Mouse (Mus musculus) ES-Bruce4 (cell line): ENCODE measurements at regions not wholly inside any gene's neighbourhood (a gene's known extent, or its start where the extent isn't known, plus 50 kb on each side); places are given as distances from the start of the nearest gene placed in this dataset.

ENCODE experiments used
- CTCF ChIP-seq: IDR thresholded peaks from one replicate; pipeline ENCODE4 v1.8.1; 2011; ENCODE audit warnings: low read depth, low read length
- EP300 ChIP-seq: IDR thresholded peaks from 2 replicates; pipeline ENCODE4 v1.6.1; 2011; ENCODE audit warnings: low read depth, low read length; ENCODE audit not compliant: insufficient read depth

DNA sequence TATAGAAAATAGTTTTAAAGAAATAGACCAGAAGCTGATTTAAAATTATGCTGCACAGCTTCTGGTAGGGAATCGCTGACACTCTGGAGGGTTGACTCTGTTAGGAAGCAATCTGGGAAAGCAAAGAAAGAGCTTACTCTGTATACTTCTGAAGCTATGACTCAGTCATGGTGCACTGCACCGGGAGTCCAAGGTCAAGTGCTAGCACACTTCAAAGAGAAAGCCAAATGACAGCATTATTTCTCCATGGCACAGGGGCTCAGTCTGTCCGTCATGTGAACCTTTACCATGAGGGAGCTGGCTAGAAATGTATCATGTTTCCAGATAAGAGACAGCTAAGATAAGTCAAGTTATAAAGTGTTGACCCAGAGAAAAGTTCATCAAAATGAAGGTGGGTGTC lies 424.1 kb upstream of the Reg3g start:
- TF ChIP-seq EP300 (no peak), CTCF (no peak)
